Mouse (Mus musculus) mammary gland, adult 2 months (tissue): ENCODE results near the gene Tcl1b5. TPM values are rescaled to one million over a fixed set of nuclear protein-coding genes. Genes with fewer than 3 reads are reported as not detected.

Source experiments
- polyA plus RNA-seq: library from polyadenylated mRNA; depleted of rRNA; stranded (reverse); fragments of >200 nt; gene quantifications from 2 replicates; pipeline ENCODE4 v1.2.3, GENCODE M21; 2012; ENCODE audit warnings: low replicate concordance; rRNA removed

Gene Tcl1b5
- not detected in 2 replicates for polyA plus RNA-seq

GRCm38 (mm10) chr12:105176044-105176443 is at the start of gene Tcl1b5:
Gene Tcl1b5, plus strand, starts transcription at chr12:105176344.

GRCm38 (mm10) chr12:105145714-105146113 is 30.4 kb upstream of the Tcl1b5 start, which contains the start of gene Tcl1b2:
Gene Tcl1b2, plus strand, starts transcription at chr12:105146014.

GRCm38 (mm10) chr12:105159390-105159789 is 16.8 kb upstream of the Tcl1b5 start, which contains the start of gene Tcl1b1:
Gene Tcl1b1, plus strand, starts transcription at chr12:105159690.

GRCm38 (mm10) chr12:105190743-105191142 is 14.6 kb downstream of the Tcl1b5 start, which contains the start of gene Tcl1b3:
Gene Tcl1b3, plus strand, starts transcription at chr12:105191043.

GRCm38 (mm10) chr12:105201657-105202056 is 25.5 kb downstream of the Tcl1b5 start, which contains the start of gene Tcl1b4:
Gene Tcl1b4, plus strand, starts transcription at chr12:105201957.

GRCm38 (mm10) chr12:105222601-105223319 is 46.6 kb downstream of the Tcl1b5 start, which contains the start of gene Tcl1:
Gene Tcl1, minus strand, starts transcription at chr12:105222793.

Other genes with a start within 250 kb of the Tcl1b5 start
- gene Syne3, start 166.5 kb upstream of the Tcl1b5 start, polyA plus RNA-seq = 6.1 and 10.3 TPM in 2 replicates
- gene Glrx5, start 143.7 kb upstream of the Tcl1b5 start, polyA plus RNA-seq = 83.5 and 111 TPM in 2 replicates
- gene Tcl1b2, start 30.3 kb upstream of the Tcl1b5 start, polyA plus RNA-seq = 0.18 and 0.27 TPM in 2 replicates
- not detected in 2 replicates for gene Tcl1b1, start 16.7 kb upstream of the Tcl1b5 start, polyA plus RNA-seq
- not detected in 2 replicates for gene Tcl1b3, start 14.7 kb downstream of the Tcl1b5 start, polyA plus RNA-seq
- gene Tcl1b4, start 25.6 kb downstream of the Tcl1b5 start, polyA plus RNA-seq = not detected in 2 replicates
- not detected in 2 replicates for gene Tcl1, start 46.4 kb downstream of the Tcl1b5 start, polyA plus RNA-seq
- gene Tunar, start 157.5 kb downstream of the Tcl1b5 start, polyA plus RNA-seq = not detected in 2 replicates